ENCODE assay signal across 8 mouse cellular contexts in the genomic region with DNA sequence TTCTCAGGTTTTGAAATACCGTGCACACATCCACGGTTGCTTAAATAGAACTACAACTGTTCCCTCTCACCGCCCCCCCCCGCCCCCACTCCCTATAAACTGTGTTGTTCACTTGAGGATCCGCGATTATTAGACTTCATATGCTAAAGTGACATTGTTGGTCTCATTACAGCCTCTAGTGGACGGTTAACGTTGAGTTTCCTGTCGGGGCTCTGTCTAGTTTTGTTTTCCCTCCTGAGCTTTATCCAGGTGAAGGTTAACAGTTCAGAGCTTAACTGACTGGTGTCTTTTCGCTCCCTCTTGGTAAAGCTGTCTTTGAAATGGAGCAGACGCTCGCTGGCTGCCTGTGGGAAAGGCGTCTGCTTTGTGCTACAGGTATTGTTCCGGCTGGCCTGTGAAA. TPM values are rescaled to one million over a fixed set of nuclear protein-coding genes. Genes with fewer than 3 reads are reported as not detected.
DNase-seq lines count a peak whose midpoint lies in the region; ATAC-seq lines count a peak whose summit lies in the region.

No protein-coding gene starts in this region.

- no peak for ATAC-seq in heart, embryonic 16.5 days (replicated peaks; ENCODE audit: extremely low read depth, insufficient read depth, low FRiP score)
- no peak for ATAC-seq in limb, embryonic 11.5 days (ENCODE audit: insufficient number of reproducible peaks, low FRiP score, low TSS enrichment, low read depth)
- no peak for ATAC-seq in midbrain, embryonic 16.5 days

- no peaks in the 10 kb centered on the region for H3K36me3 ChIP-seq in heart, embryonic 16.5 days (ENCODE audit: control insufficient read depth, insufficient read depth)
- no peaks in the 10 kb centered on the region for H3K36me3 ChIP-seq in limb, embryonic 11.5 days (ENCODE audit: control insufficient read depth, insufficient read depth, low read length)
- no peaks in the 10 kb centered on the region for H3K36me3 ChIP-seq in midbrain, embryonic 16.5 days (ENCODE audit: control insufficient read depth, insufficient read depth, low read length)

- WGBS in heart, embryonic 16.5 days = 3% methylated on average over 14 of the region's 14 CpGs
- WGBS in limb, embryonic 11.5 days = 3% methylated on average over 14 of the region's 14 CpGs
- WGBS in midbrain, embryonic 16.5 days = 1% methylated on average over 14 of the region's 14 CpGs

- H3K27me3 ChIP-seq in heart, embryonic 16.5 days (ENCODE audit: control insufficient read depth, insufficient read depth, low read length) = no peaks in the 10 kb centered on the region
- H3K27me3 ChIP-seq in limb, embryonic 11.5 days (ENCODE audit: control insufficient read depth, insufficient read depth, low read length) = no peaks in the 10 kb centered on the region
- no peaks in the 10 kb centered on the region; the same call in 1 of the 2 replicates for H3K27me3 ChIP-seq in midbrain, embryonic 16.5 days (ENCODE audit: control insufficient read depth, insufficient read depth, low read depth, low read length)

- peak overlapping the region; percentile 63 for H3K9ac ChIP-seq in heart, embryonic 16.5 days (ENCODE audit: low read length)
- H3K9ac ChIP-seq in limb, embryonic 11.5 days (ENCODE audit: low read length) = no peak overlapping the region
- peak overlapping the region; percentile 14 for H3K9ac ChIP-seq in midbrain, embryonic 16.5 days (ENCODE audit: low read depth, low read length)

- H3K27ac ChIP-seq in heart, embryonic 16.5 days (ENCODE audit: low read length) = peak overlapping the region; percentile 80
- H3K27ac ChIP-seq in limb, embryonic 11.5 days (replicated peaks; ENCODE audit: low read depth, low read length) = no peak overlapping the region
- H3K27ac ChIP-seq in midbrain, embryonic 16.5 days (ENCODE audit: low read length) = 0 out of 2 replicates have a peak overlapping the region, but pooled peaks have one; percentile 42

- peak overlapping the region; percentile 90 for H3K4me2 ChIP-seq in heart, embryonic 16.5 days (ENCODE audit: low read depth, low read length)
- H3K4me2 ChIP-seq in limb, embryonic 11.5 days (ENCODE audit: low read depth, severe bottlenecking) = peak overlapping the region; percentile 95; the same call in 1 of the 2 replicates
- peak overlapping the region; percentile 78 for H3K4me2 ChIP-seq in midbrain, embryonic 16.5 days (ENCODE audit: low read length)

- H3K4me1 ChIP-seq in heart, embryonic 16.5 days (ENCODE audit: control insufficient read depth, insufficient read depth, low read length) = peaks cover 24% of the 10 kb centered on the region
- peaks cover 6% of the 10 kb centered on the region; the same call in 1 of the 2 replicates for H3K4me1 ChIP-seq in limb, embryonic 11.5 days (ENCODE audit: control insufficient read depth, insufficient read depth, low read length)
- peaks cover 24% of the 10 kb centered on the region for H3K4me1 ChIP-seq in midbrain, embryonic 16.5 days (ENCODE audit: control insufficient read depth, insufficient read depth, low read length)

- H3K9me3 ChIP-seq in heart, embryonic 16.5 days (replicated peaks; ENCODE audit: control insufficient read depth, low read length) = no peaks in the 10 kb centered on the region
- H3K9me3 ChIP-seq in limb, embryonic 11.5 days (ENCODE audit: control insufficient read depth, low read length) = no peaks in the 10 kb centered on the region
- no peaks in the 10 kb centered on the region for H3K9me3 ChIP-seq in midbrain, embryonic 16.5 days (replicated peaks; ENCODE audit: control insufficient read depth, low read length, poor library complexity, severe bottlenecking)

- peak overlapping the region; percentile 79 for H3K4me3 ChIP-seq in heart, embryonic 16.5 days (ENCODE audit: low read length)
- H3K4me3 ChIP-seq in limb, embryonic 11.5 days (ENCODE audit: low read depth, low read length) = no peak overlapping the region
- H3K4me3 ChIP-seq in midbrain, embryonic 16.5 days (ENCODE audit: low read depth, low read length) = peak overlapping the region; percentile 94

- peak; percentile 54 for DNase-seq in thymus, postnatal 0 days (ENCODE audit: low spot score)
- no peak for DNase-seq in thymus, adult 18-20 months
- peak; percentile 69 for DNase-seq in embryo, embryonic 10 days (ENCODE audit: low spot score)
- peak; percentile 30 for DNase-seq in limb, embryonic 11.5 days (ENCODE audit: low spot score)
- DNase-seq in urinary bladder, postnatal 4 days (ENCODE audit: low spot score in 2 of 2) = no peak
- DNase-seq in testis, postnatal 14 days (ENCODE audit: low spot score) = no peak

RNA-seq across cellular contexts. Expression of a gene that starts 1.8 kb away (rescaled TPM):
- 3.8 and 6.3 TPM in 2 replicates for polyA plus RNA-seq in thymus, postnatal 0 days (2015; fragmentation: Nextera tagmentation; extraction: Ambion mirVana)
- polyA plus RNA-seq in heart, embryonic 16.5 days (2015; fragmentation: Nextera tagmentation; extraction: Ambion mirVana) = 7.2 and 7.7 TPM in 2 replicates
- 1.3 and 1.5 TPM in 2 replicates for polyA plus RNA-seq in limb, embryonic 11.5 days (2014; fragmentation: Nextera tagmentation; extraction: Ambion mirVana)
- polyA plus RNA-seq in midbrain, embryonic 16.5 days (2015; fragmentation: Nextera tagmentation; extraction: Ambion mirVana) = 10.4 and 10.8 TPM in 2 replicates

Comparison
In these comparisons a context has a peak if more than half of its experiments do, and no peak if none do; other contexts are left out.
1. DNase-seq: peak in thymus, postnatal 0 days (single experiment), embryo, embryonic 10 days (single experiment) and limb, embryonic 11.5 days (single experiment); none in thymus, adult 18-20 months (0 of 2), urinary bladder, postnatal 4 days (0 of 2) and testis, postnatal 14 days (single experiment).
2. Peak in every context shown above with its lines, with median percentiles within 50 percentile points of each other: H3K4me2 ChIP-seq.